In the genomic region with DNA sequence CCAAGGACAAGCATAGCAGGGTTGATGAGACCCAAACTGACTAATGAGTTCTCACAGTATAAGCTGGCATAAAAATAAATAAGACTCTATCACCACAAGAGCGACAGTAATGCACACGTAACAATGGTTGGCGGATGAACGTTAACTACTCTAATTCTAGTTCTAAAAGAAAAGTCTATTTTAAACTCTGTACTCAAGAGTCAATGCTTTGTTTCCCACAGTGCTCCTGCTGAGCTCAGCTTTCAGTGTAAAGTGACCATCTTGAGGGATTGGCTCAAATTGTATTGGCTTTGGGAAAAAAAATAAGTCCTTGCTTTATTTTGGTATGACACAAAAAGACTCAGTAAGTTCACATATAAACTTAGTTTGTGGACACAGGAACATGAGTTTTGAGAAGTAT, we compare ENCODE assay signal across 28 mouse cellular contexts. TPM values are rescaled to one million over a fixed set of nuclear protein-coding genes. Genes with fewer than 3 reads are reported as not detected.
DNase-seq lines count a peak whose midpoint lies in the region; ATAC-seq lines count a peak whose summit lies in the region.
"Had no signal": no experiment of that assay in that cellular context is flagged by ENCODE, and none has a peak within 500 bp of the region (broad histone marks: within the 10 kb centered on the region; RNA-seq: fewer than 3 reads in every experiment).

No protein-coding gene starts in this region.

- DNase-seq in Muller cell, postnatal 12 days (ENCODE audit: inconsistent ontology term) = peak; percentile 30
- peak; percentile 51 for DNase-seq in R1 (ENCODE audit: low read depth, low spot score)
- DNase-seq in ZHBTc4 (ENCODE audit: low read depth, low spot score) = peak; percentile 30
- DNase-seq in spleen, adult 18-20 months = no peak
- no peak for DNase-seq in left cerebral cortex, postnatal 14 days (ENCODE audit: low spot score in 2 of 2)
- DNase-seq: adrenal gland, adult 2 months; adrenal gland, adult 8-10 months; adrenal gland, postnatal 10 days; adrenal gland, postnatal 14 days; adrenal gland, postnatal 25 days; adrenal gland, postnatal 36 days; B cell, adult 2 months; cerebellum, adult 11 months; cerebellum, adult 11-12 months; cerebellum, adult 18-20 months; cerebellum, adult 2 months; cerebellum, adult 8-10 months; cerebellum, adult 9-10 months had no signal

- intact Hi-C loops in left cerebral cortex, postnatal 14 days (cut with DNase I) = no loop called here

- ATAC-seq in megakaryocyte-erythroid progenitor cell, adult 5-6 weeks (replicated peaks; ENCODE audit: low FRiP score, low TSS enrichment, poor library complexity, severe bottlenecking) = no peak
- ATAC-seq: activated CD4-positive, CD25-positive, alpha-beta regulatory T cell, adult 4 months; CD4-positive, CD25-positive, alpha-beta regulatory T cell, adult 4 months; Patski had no signal

RNA-seq across cellular contexts. Expression of a gene that starts 26.3 kb away (rescaled TPM):
- 10 to 100 TPM; 36.3 to 42.0 TPM for total RNA-seq in left cerebral cortex, postnatal 14 days (2021)
- 4.8 and 15.9 TPM in 2 replicates for total RNA-seq in megakaryocyte-erythroid progenitor cell, adult 5-6 weeks (2014; fragmentation: Nextera tagmentation)
- total RNA-seq in megakaryocyte-erythroid progenitor cell, adult 5-6 weeks (2017) = 7.4 and 13.3 TPM in 2 replicates

RNA-seq across cellular contexts. Expression of a gene that starts 29.5 kb away (rescaled TPM):
- not detected for total RNA-seq in left cerebral cortex, postnatal 14 days (2021)
- total RNA-seq in megakaryocyte-erythroid progenitor cell, adult 5-6 weeks (2014; fragmentation: Nextera tagmentation) = not detected in 2 replicates
- not detected in 2 replicates for total RNA-seq in megakaryocyte-erythroid progenitor cell, adult 5-6 weeks (2017)
- total RNA-seq: adrenal gland, adult 18-20 months; adrenal gland, adult 2 months; adrenal gland, adult 8-10 months; adrenal gland, postnatal 10 days; adrenal gland, postnatal 14 days; adrenal gland, postnatal 25 days; adrenal gland, postnatal 36 days; adrenal gland, postnatal 4 days; CH12.LX; ES-E14; G1E; MEL had no signal

RNA-seq across cellular contexts. Expression of a gene that starts 49.1 kb away (rescaled TPM):
- 10 to 100 TPM; 68.7 to 72.5 TPM for total RNA-seq in left cerebral cortex, postnatal 14 days (2021)
- 0.32 and 0.76 TPM in 2 replicates for total RNA-seq in megakaryocyte-erythroid progenitor cell, adult 5-6 weeks (2014; fragmentation: Nextera tagmentation)
- total RNA-seq in megakaryocyte-erythroid progenitor cell, adult 5-6 weeks (2017) = 0.56 and 3.6 TPM in 2 replicates
- total RNA-seq: MEL had no signal

RNA-seq across cellular contexts. Expression of a gene that starts 55.9 kb away (rescaled TPM):
- total RNA-seq in left cerebral cortex, postnatal 14 days (2021) = 100 to 1,000 TPM; 123 to 130 TPM
- 52.4 and 59.3 TPM in 2 replicates for total RNA-seq in megakaryocyte-erythroid progenitor cell, adult 5-6 weeks (2014; fragmentation: Nextera tagmentation)
- 114 and 118 TPM in 2 replicates for total RNA-seq in megakaryocyte-erythroid progenitor cell, adult 5-6 weeks (2017)

Comparison
In these comparisons a context has a peak if more than half of its experiments do, and no peak if none do; other contexts are left out.
1. DNase-seq: peak in Muller cell, postnatal 12 days (single experiment), R1 (single experiment) and ZHBTc4 (single experiment); none in spleen, adult 18-20 months (0 of 2) and left cerebral cortex, postnatal 14 days (0 of 2).
2. RNA of a gene that starts 49.1 kb away (total RNA-seq): 68.7 to 72.5 TPM in left cerebral cortex, postnatal 14 days; 0.32 to 3.6 TPM in megakaryocyte-erythroid progenitor cell, adult 5-6 weeks; every median in the first group is over 10 times any median in the second.